ENCODE assay signal across 21 mouse cellular contexts in genomic region chr15:18823420-18823819, GRCm38 (mm10). TPM values are rescaled to one million over a fixed set of nuclear protein-coding genes. Genes with fewer than 3 reads are reported as not detected.
DNase-seq lines count a peak whose midpoint lies in the region; ATAC-seq and TF ChIP-seq lines count a peak whose summit lies in the region.
"Had no signal": no experiment of that assay in that cellular context is flagged by ENCODE, and none has a peak within 500 bp of the region (broad histone marks: within the 10 kb centered on the region; RNA-seq: fewer than 3 reads in every experiment).

No protein-coding gene starts in this region.

- peak; percentile 44 for ATAC-seq in CD4-positive, CD25-positive, alpha-beta regulatory T cell, adult 4 months
- ATAC-seq in inflammation-experienced regulatory T-cells, adult 6 months, result peak; percentile 53
- ATAC-seq: lung, postnatal 0 days had no signal

- peak overlapping the region; percentile 89 for H3K27ac ChIP-seq in layer of hippocampus, adult 2 months
- H3K27ac ChIP-seq: embryonic facial prominence, embryonic 15.5 days; heart, adult 2 months; heart, embryonic 15.5 days; limb, embryonic 15.5 days; stomach, embryonic 15.5 days had no signal

- TF ChIP-seq CTCF in layer of hippocampus, adult 2 months (conservative IDR thresholded peaks at IDR 0.05), result no peak

- H3K4me3 ChIP-seq in layer of hippocampus, adult 2 months, result peak overlapping the region; percentile 74; the same call in 1 of the 2 replicates
- H3K4me3 ChIP-seq: embryonic facial prominence, embryonic 15.5 days; heart, adult 2 months; heart, embryonic 15.5 days; limb, embryonic 15.5 days; stomach, embryonic 15.5 days had no signal

- no peak for DNase-seq in layer of hippocampus, adult 2 months (ENCODE audit: low spot score in 2 of 2)
- no peak for DNase-seq in layer of hippocampus, postnatal 36 days
- DNase-seq in A20 (ENCODE audit: low read depth, low spot score), result peak; percentile 17
- no peak for DNase-seq in right cerebral cortex, postnatal 25 days
- no peak for DNase-seq in ovary, postnatal 10 days (ENCODE audit: low spot score)
- DNase-seq in cerebellum, adult 9-11 months, result no peak
- DNase-seq: cerebellum, postnatal 10 days; heart, adult 2 months; heart, postnatal 4 days; kidney, adult 11 months; thymus, adult 18-20 months had no signal

RNA-seq across cellular contexts. Expression of gene Cdh10, which starts 4.7 kb away (rescaled TPM):
- 10 to 100 TPM; 31.5 to 33.4 TPM for total RNA-seq in layer of hippocampus, adult 2 months (2021)
- 10 to 100 TPM; 35.0 to 38.7 TPM for total RNA-seq in layer of hippocampus, postnatal 36 days (2021)
- not detected for polyA plus RNA-seq in CD4-positive, CD25-positive, alpha-beta regulatory T cell, adult 4 months (2017; shearing (Covaris generic))
- polyA plus RNA-seq in inflammation-experienced regulatory T-cells, adult 6 months (2017; shearing (Covaris generic)), result under 1 TPM in 2 of 3 experiments, not detected in 1; 0.20 to 0.30 TPM
- total RNA-seq: gastrocnemius, adult 8-10 months; heart, adult 2 months; monocyte, adult 5-6 weeks had no signal
- polyA plus RNA-seq: liver, embryonic 16.5 days had no signal
